Mouse (Mus musculus): ENCODE results near the gene Mef2a. TPM values are rescaled to one million over a fixed set of nuclear protein-coding genes. Genes with fewer than 3 reads are reported as not detected.

The Mef2a gene
- polyA plus RNA-seq, 1 experiment from 2014 or later, result 20.3 TPM

- no peaks in the 10 kb centered on the region for H3K27me3 ChIP-seq (ENCODE audit: low read depth, poor library complexity, severe bottlenecking)
- 0 out of 2 replicates have a peak overlapping the region, but pooled peaks have one; percentile 2 for H3K27ac ChIP-seq (replicated peaks)
- DNase-seq (ENCODE audit: low spot score), result no peak
- H3K36me3 ChIP-seq, result no peaks in the 10 kb centered on the region
- H3K4me3 ChIP-seq, result no peak overlapping the region
- 59% methylated on average over 6 of the region's 6 CpGs for WGBS
- H3K4me1 ChIP-seq, result peaks cover 13% of the 10 kb centered on the region; the same call in 1 of the 2 replicates
- H3K9me3 ChIP-seq (replicated peaks), result no peaks in the 10 kb centered on the region
Measured at GRCm38 (mm10) chr7:67211341-67211740, 161.3 kb downstream of the Mef2a start.

GRCm38 (mm10) chr7:67210004-67210833 is 162.4 kb downstream of the Mef2a start:
- 74% methylated on average over 6 of the region's 6 CpGs for WGBS
- Histone ChIP-seq H3K27me3 (ENCODE audit: low read depth, poor library complexity, severe bottlenecking) (no peaks in the 10 kb centered on the region), H3K36me3 (no peaks in the 10 kb centered on the region), H3K4me1 (peaks cover 13% of the 10 kb centered on the region; the same call in 1 of the 2 replicates), H3K27ac (replicated peaks) (no peak overlapping the region), H3K4me3 (no peak overlapping the region), H3K9me3 (replicated peaks) (no peaks in the 10 kb centered on the region)
- DNase-seq (ENCODE audit: low spot score), result no peak

GRCm38 (mm10) chr7:67208317-67208716 is 164.3 kb downstream of the Mef2a start:
- H3K27ac ChIP-seq (replicated peaks), result no peak overlapping the region
- 82% methylated on average over 1 of the region's 1 CpGs for WGBS

GRCm38 (mm10) chr7:67207701-67208100 is 165.0 kb downstream of the Mef2a start:
- Histone ChIP-seq H3K4me1 (peaks cover 13% of the 10 kb centered on the region; the same call in 1 of the 2 replicates), H3K4me3 (no peak overlapping the region), H3K9me3 (replicated peaks) (no peaks in the 10 kb centered on the region), H3K27ac (replicated peaks) (no peak overlapping the region), H3K36me3 (no peaks in the 10 kb centered on the region), H3K27me3 (ENCODE audit: low read depth, poor library complexity, severe bottlenecking) (no peaks in the 10 kb centered on the region)
- no peak for DNase-seq (ENCODE audit: low spot score)
- WGBS, result 50% methylated on average over 6 of the region's 6 CpGs

More at GRCm38 (mm10) chr7:67208317-67208716, 164.3 kb downstream of the Mef2a start:
- Histone ChIP-seq H3K4me1 (peaks cover 13% of the 10 kb centered on the region; the same call in 1 of the 2 replicates), H3K9me3 (replicated peaks) (no peaks in the 10 kb centered on the region), H3K4me3 (no peak overlapping the region), H3K27me3 (ENCODE audit: low read depth, poor library complexity, severe bottlenecking) (no peaks in the 10 kb centered on the region), H3K36me3 (no peaks in the 10 kb centered on the region)
- DNase-seq (ENCODE audit: low spot score), result no peak

GRCm38 (mm10) chr7:67206496-67206895 is 166.2 kb downstream of the Mef2a start:
- Histone ChIP-seq H3K27ac (replicated peaks) (no peak overlapping the region), H3K36me3 (no peaks in the 10 kb centered on the region), H3K4me3 (no peak overlapping the region), H3K27me3 (ENCODE audit: low read depth, poor library complexity, severe bottlenecking) (no peaks in the 10 kb centered on the region), H3K9me3 (replicated peaks) (no peaks in the 10 kb centered on the region), H3K4me1 (peaks cover 6% of the 10 kb centered on the region; the same call in 1 of the 2 replicates)
- 84% methylated on average over 10 of the region's 10 CpGs for WGBS
- DNase-seq (ENCODE audit: low spot score), result no peak

GRCm38 (mm10) chr7:67205734-67206425 is 166.8 kb downstream of the Mef2a start:
- Histone ChIP-seq H3K27ac (replicated peaks) (no peak overlapping the region), H3K27me3 (ENCODE audit: low read depth, poor library complexity, severe bottlenecking) (no peaks in the 10 kb centered on the region), H3K4me3 (no peak overlapping the region), H3K9me3 (replicated peaks) (no peaks in the 10 kb centered on the region), H3K4me1 (no peaks in the 10 kb centered on the region), H3K36me3 (no peaks in the 10 kb centered on the region)
- DNase-seq (ENCODE audit: low spot score), result no peak
- 91% methylated on average over 9 of the region's 9 CpGs for WGBS

- Histone ChIP-seq H3K4me3 (no peak overlapping the region), H3K27me3 (ENCODE audit: low read depth, poor library complexity, severe bottlenecking) (no peaks in the 10 kb centered on the region), H3K27ac (replicated peaks) (no peak overlapping the region), H3K4me1 (no peaks in the 10 kb centered on the region), H3K36me3 (no peaks in the 10 kb centered on the region), H3K9me3 (replicated peaks) (no peaks in the 10 kb centered on the region)
- no peak for DNase-seq (ENCODE audit: low spot score)
- WGBS, result 90% methylated on average over 3 of the region's 3 CpGs
Measured at GRCm38 (mm10) chr7:67203625-67204024, 169.0 kb downstream of the Mef2a start.

- 22% methylated on average over 10 of the region's 10 CpGs for WGBS
- Histone ChIP-seq H3K27me3 (ENCODE audit: low read depth, poor library complexity, severe bottlenecking) (no peaks in the 10 kb centered on the region), H3K9me3 (replicated peaks) (no peaks in the 10 kb centered on the region), H3K36me3 (no peaks in the 10 kb centered on the region), H3K27ac (replicated peaks) (no peak overlapping the region), H3K4me1 (no peaks in the 10 kb centered on the region), H3K4me3 (no peak overlapping the region)
- DNase-seq (ENCODE audit: low spot score), result peak; percentile 52
Measured at GRCm38 (mm10) chr7:67199412-67199811, 173.2 kb downstream of the Mef2a start.

GRCm38 (mm10) chr7:67183786-67184185 is 188.9 kb downstream of the Mef2a start:
- H3K4me1 ChIP-seq, result peaks cover 4% of the 10 kb centered on the region; the same call in 1 of the 2 replicates
- H3K9me3 ChIP-seq (replicated peaks), result no peaks in the 10 kb centered on the region
- DNase-seq (ENCODE audit: low spot score), result no peak
- H3K36me3 ChIP-seq, result no peaks in the 10 kb centered on the region
- WGBS, result 6% methylated on average over 4 of the region's 4 CpGs
- H3K27me3 ChIP-seq (ENCODE audit: low read depth, poor library complexity, severe bottlenecking), result no peaks in the 10 kb centered on the region
- no peak overlapping the region for H3K4me3 ChIP-seq
- no peak overlapping the region for H3K27ac ChIP-seq (replicated peaks)

Other genes starting within 250 kb of the Mef2a start
- 13.0 and 17.0 TPM in 2 replicates for gene Lysmd4, start 150.3 kb downstream of the Mef2a start, polyA plus RNA-seq (2016; fragmentation: Nextera tagmentation; extraction: Ambion mirVana)

Measured in midbrain, embryonic 10.5 days (tissue).